Mouse (Mus musculus) neural tube, embryonic 11.5 days (tissue): ENCODE measurements at regions not wholly inside any gene's neighbourhood (a gene's known extent, or its start where the extent isn't known, plus 50 kb on each side); places are given as distances from the start of the nearest gene placed in this dataset.
A peak's percentile ranks its signal among the peaks of the same experiment; 100 is the strongest.

Source experiments
- ATAC-seq: fragments of 200-750 bp; cut with Nextera tagmentation; 2 replicates; pipeline ENCODE4 v1.8.0; 2017; ENCODE audit warnings: moderate number of reproducible peaks, mild to moderate bottlenecking, moderate TSS enrichment, moderate library complexity; ENCODE audit not compliant: insufficient read depth, low FRiP score, low TSS enrichment
- DNase-seq: peaks from one replicate; pipeline ENCODE4 v3.0.0-alpha.2; 2015; ENCODE audit warnings: low spot score
- H3K27ac ChIP-seq: fragments of 300-500 bp; sonication (generic); 2 replicates; pipeline ENCODE4 v1.5.1; 2014; ENCODE audit warnings: low read depth, mild to moderate bottlenecking, low read length
- H3K27me3 ChIP-seq: fragments of 300-500 bp; sonication (generic); 2 replicates; pipeline ENCODE4 v1.6.1; 2014; ENCODE audit warnings: mild to moderate bottlenecking, low read length, mixed read lengths; ENCODE audit not compliant: control insufficient read depth, insufficient read depth
- H3K36me3 ChIP-seq: fragments of 300-500 bp; sonication (generic); 2 replicates; pipeline ENCODE4 v1.6.1; 2014; ENCODE audit warnings: mild to moderate bottlenecking, low read length, moderate library complexity, mixed read lengths; ENCODE audit not compliant: control insufficient read depth, insufficient read depth
- H3K4me1 ChIP-seq: fragments of 300-500 bp; sonication (generic); 2 replicates; pipeline ENCODE4 v1.6.1; 2014; ENCODE audit warnings: low read length, mixed read lengths; ENCODE audit not compliant: control insufficient read depth, insufficient read depth
- H3K4me2 ChIP-seq: fragments of 300-500 bp; sonication (generic); 2 replicates; pipeline ENCODE4 v1.6.1; 2014; ENCODE audit warnings: low read depth, mild to moderate bottlenecking, moderate library complexity
- H3K4me3 ChIP-seq: fragments of 300-500 bp; sonication (generic); 2 replicates; pipeline ENCODE4 v1.5.1; 2014; ENCODE audit warnings: low read depth, low read length
- H3K9ac ChIP-seq: fragments of 300-500 bp; sonication (generic); 2 replicates; pipeline ENCODE4 v1.6.1; 2014; ENCODE audit warnings: mild to moderate bottlenecking, low read length
- H3K9me3 ChIP-seq: fragments of 300-500 bp; sonication (generic); 2 replicates; pipeline ENCODE4 v1.6.1; 2016; ENCODE audit warnings: low read length; ENCODE audit not compliant: control insufficient read depth
- WGBS: fragments of 180-500 bp; shearing (Covaris S2); extraction: QIAGEN DNeasy Blood & Tissue Kit; methylation state at CpG from one replicate; pipeline ENCODE4 v1.1.7; 2014; 5-methylcytosine and 5-hydroxymethylcytosine counted together

GRCm38 (mm10) chr11:17393832-17394231 is 136.5 kb downstream of the C1d start:
- Histone ChIP-seq H3K36me3 (no peaks in the 10 kb centered on the region), H3K9ac (no peak overlapping the region), H3K4me3 (no peak overlapping the region), H3K27ac (no peak overlapping the region), H3K4me1 (no peaks in the 10 kb centered on the region; the same call in 1 of the 2 replicates), H3K4me2 (no peak overlapping the region), H3K9me3 (no peaks in the 10 kb centered on the region), H3K27me3 (no peaks in the 10 kb centered on the region)
- 68% methylated on average over 6 of the region's 6 CpGs for WGBS
- DNase-seq (no peak), ATAC-seq (peak; percentile 45; the same call in 1 of the 2 replicates)

GRCm38 (mm10) chr11:17414531-17414930 is 157.2 kb downstream of the C1d start:
- ATAC-seq, result no peak

GRCm38 (mm10) chr11:17415144-17415543 is 157.8 kb downstream of the C1d start:
- H3K27ac ChIP-seq, result no peak overlapping the region
- no peaks in the 10 kb centered on the region for H3K9me3 ChIP-seq
- no peaks in the 10 kb centered on the region for H3K4me1 ChIP-seq
- DNase-seq (no peak), ATAC-seq (no peak)
- no peak overlapping the region for H3K4me2 ChIP-seq
- H3K9ac ChIP-seq, result no peak overlapping the region
- 59% methylated on average over 1 of the region's 1 CpGs for WGBS
- H3K27me3 ChIP-seq, result no peaks in the 10 kb centered on the region
- H3K36me3 ChIP-seq, result no peaks in the 10 kb centered on the region
- no peak overlapping the region for H3K4me3 ChIP-seq

More at GRCm38 (mm10) chr11:17414531-17414930, 157.2 kb downstream of the C1d start:
- H3K27me3 ChIP-seq, result no peaks in the 10 kb centered on the region
- no peak overlapping the region for H3K4me3 ChIP-seq
- no peak overlapping the region for H3K9ac ChIP-seq
- H3K36me3 ChIP-seq, result no peaks in the 10 kb centered on the region
- DNase-seq, result peak; percentile 18
- WGBS, result 18% methylated on average over 1 of the region's 1 CpGs
- H3K27ac ChIP-seq, result no peak overlapping the region
- H3K4me1 ChIP-seq, result no peaks in the 10 kb centered on the region
- H3K4me2 ChIP-seq, result no peak overlapping the region
- no peaks in the 10 kb centered on the region for H3K9me3 ChIP-seq

DNA sequence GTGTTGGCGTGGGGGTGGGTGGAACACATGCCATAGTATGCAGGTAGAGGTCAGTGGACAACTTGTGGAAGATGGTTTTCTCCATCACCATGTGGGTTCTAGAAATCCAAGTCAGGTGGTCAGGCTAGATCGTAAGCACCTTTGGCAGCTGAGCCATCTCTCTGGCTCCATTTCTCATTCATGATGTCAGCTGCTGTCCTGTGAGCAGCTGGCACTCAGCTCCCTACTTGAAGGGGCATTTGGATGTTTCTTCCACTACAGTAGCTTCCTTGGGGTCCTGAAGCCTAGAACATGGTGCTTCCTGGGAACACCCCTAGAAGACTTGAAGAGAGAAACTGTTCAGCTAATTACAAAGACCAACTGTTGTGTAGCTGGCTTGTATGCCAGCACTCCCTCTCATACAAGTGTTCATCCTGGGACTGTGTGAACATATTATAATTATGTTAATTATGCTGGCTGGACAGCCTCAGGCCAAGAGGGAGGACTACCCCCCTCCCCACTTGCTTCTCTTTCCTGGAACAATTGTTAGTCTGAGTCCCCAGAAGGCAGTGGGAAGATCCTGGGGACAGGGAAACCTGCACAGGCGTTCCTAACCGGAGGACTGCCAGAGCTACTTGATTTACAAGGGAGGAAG is 160.4 kb downstream of the C1d start:
- no peaks in the 10 kb centered on the region for H3K27me3 ChIP-seq
- H3K4me2 ChIP-seq, result no peak overlapping the region
- H3K4me3 ChIP-seq, result no peak overlapping the region
- H3K36me3 ChIP-seq, result no peaks in the 10 kb centered on the region
- H3K4me1 ChIP-seq, result no peaks in the 10 kb centered on the region
- 60% methylated on average over 4 of the region's 4 CpGs for WGBS
- H3K9me3 ChIP-seq, result no peaks in the 10 kb centered on the region
- DNase-seq (no peak), ATAC-seq (no peak)
- no peak overlapping the region for H3K27ac ChIP-seq
- H3K9ac ChIP-seq, result no peak overlapping the region

DNA sequence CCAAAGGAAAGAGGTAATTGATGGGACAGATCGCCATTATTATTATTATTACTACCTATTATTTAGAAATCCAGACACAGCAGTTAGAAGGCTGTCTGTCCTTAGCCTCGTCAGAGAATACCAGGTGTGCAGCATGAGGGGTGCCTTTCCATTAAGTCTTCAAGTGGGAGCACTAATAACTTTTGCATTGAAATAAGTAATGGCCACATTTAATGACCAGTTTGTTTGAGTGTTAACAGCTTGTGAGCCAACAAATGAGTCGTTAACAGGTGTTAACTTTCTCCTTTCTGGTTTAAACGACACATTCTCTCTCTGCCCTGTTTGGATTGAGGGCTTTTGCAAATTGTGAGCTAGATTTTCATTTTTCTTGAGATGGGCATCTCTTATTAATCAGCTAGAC is 184.8 kb downstream of the C1d start:
- ATAC-seq (no peak), DNase-seq (no peak)
- no peaks in the 10 kb centered on the region for H3K36me3 ChIP-seq
- H3K4me2 ChIP-seq, result no peak overlapping the region
- 39% methylated on average over 4 of the region's 4 CpGs for WGBS
- no peak overlapping the region for H3K9ac ChIP-seq
- H3K9me3 ChIP-seq, result no peaks in the 10 kb centered on the region
- no peak overlapping the region for H3K27ac ChIP-seq
- H3K4me1 ChIP-seq, result no peaks in the 10 kb centered on the region
- no peak overlapping the region for H3K4me3 ChIP-seq
- H3K27me3 ChIP-seq, result no peaks in the 10 kb centered on the region

DNA sequence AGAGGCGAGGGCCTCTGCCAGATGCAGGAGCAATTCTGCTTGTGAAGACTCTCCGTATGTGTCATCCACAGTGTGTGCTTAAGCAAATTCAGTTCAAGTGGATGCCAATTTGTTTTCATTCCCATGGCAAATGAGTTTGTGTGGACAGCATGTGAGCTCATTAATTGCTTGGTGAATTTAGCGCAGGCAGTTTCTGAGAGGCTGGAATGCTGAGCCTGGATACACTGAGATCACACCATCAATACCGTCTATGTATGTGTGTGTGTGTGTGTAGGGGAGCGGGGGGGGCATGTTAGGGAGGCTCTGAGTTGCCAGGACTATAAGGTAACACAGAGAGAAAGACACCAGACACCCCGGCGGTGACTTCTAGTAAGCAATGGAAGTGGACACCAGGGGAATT is 191.9 kb downstream of the C1d start:
- H3K27ac ChIP-seq, result no peak overlapping the region
- DNase-seq (no peak), ATAC-seq (no peak)
- WGBS, result 78% methylated on average over 7 of the region's 7 CpGs
- no peak overlapping the region for H3K9ac ChIP-seq
- H3K36me3 ChIP-seq, result no peaks in the 10 kb centered on the region
- no peak overlapping the region for H3K4me3 ChIP-seq
- H3K9me3 ChIP-seq, result no peaks in the 10 kb centered on the region
- no peak overlapping the region for H3K4me2 ChIP-seq
- H3K27me3 ChIP-seq, result no peaks in the 10 kb centered on the region
- no peaks in the 10 kb centered on the region for H3K4me1 ChIP-seq

DNA sequence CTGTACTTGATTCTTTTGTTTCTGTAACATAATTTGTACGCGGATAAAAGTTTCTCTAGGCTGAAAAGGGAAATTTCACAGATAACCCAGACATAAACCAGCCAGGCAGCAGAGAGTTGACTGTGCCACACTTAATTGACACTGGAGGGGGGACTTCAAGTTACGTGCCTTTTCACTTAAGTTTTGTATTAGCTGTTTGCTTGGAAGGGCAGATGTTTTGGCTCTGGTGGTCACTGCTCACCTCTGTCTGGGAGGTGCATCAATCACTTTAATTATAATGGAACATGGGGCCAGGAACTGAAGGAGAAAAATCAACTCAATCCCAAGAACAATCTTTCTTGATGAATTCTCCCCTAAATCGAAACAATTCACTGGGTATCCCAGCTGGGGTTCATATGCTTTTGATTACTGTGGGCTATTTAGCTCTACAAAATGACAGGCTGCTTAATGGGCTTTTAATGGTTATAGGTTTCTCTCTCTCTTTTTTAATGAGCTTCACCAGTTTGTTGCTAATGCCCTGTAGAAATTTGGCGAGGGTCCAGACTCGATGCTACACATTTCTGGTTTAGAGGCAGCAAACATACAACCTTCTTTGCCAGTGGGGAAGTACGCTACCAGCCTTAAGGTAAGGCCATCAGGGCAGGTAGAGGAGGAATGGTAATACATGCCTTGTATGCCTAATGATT is 193.1 kb downstream of the C1d start:
- H3K4me2 ChIP-seq, result no peak overlapping the region
- H3K36me3 ChIP-seq, result no peaks in the 10 kb centered on the region
- H3K4me3 ChIP-seq, result no peak overlapping the region
- no peak overlapping the region for H3K9ac ChIP-seq
- no peak overlapping the region for H3K27ac ChIP-seq
- no peaks in the 10 kb centered on the region for H3K9me3 ChIP-seq
- ATAC-seq, result no peak
- no peaks in the 10 kb centered on the region for H3K4me1 ChIP-seq
- no peaks in the 10 kb centered on the region for H3K27me3 ChIP-seq
- DNase-seq, result no peak
- 61% methylated on average over 7 of the region's 7 CpGs for WGBS

GRCm38 (mm10) chr11:17451451-17451850 is 194.1 kb downstream of the C1d start:
- H3K9me3 ChIP-seq, result no peaks in the 10 kb centered on the region
- H3K27ac ChIP-seq, result no peak overlapping the region
- H3K4me3 ChIP-seq, result no peak overlapping the region
- no peak for DNase-seq
- no peak overlapping the region for H3K9ac ChIP-seq
- WGBS, result 83% methylated on average over 2 of the region's 2 CpGs
- H3K36me3 ChIP-seq, result no peaks in the 10 kb centered on the region
- H3K27me3 ChIP-seq, result no peaks in the 10 kb centered on the region
- no peak overlapping the region for H3K4me2 ChIP-seq
- H3K4me1 ChIP-seq, result no peaks in the 10 kb centered on the region
- no peak for ATAC-seq

GRCm38 (mm10) chr11:17453530-17453929 is 196.2 kb downstream of the C1d start:
- no peaks in the 10 kb centered on the region for H3K36me3 ChIP-seq
- H3K4me3 ChIP-seq, result no peak overlapping the region
- no peaks in the 10 kb centered on the region for H3K27me3 ChIP-seq
- DNase-seq (no peak), ATAC-seq (no peak)
- no peak overlapping the region for H3K4me2 ChIP-seq
- whole genome bisulfite sequencing, result 54% methylated on average over 9 of the region's 9 CpGs
- H3K4me1 ChIP-seq, result no peaks in the 10 kb centered on the region
- H3K9me3 ChIP-seq, result no peaks in the 10 kb centered on the region
- no peak overlapping the region for H3K9ac ChIP-seq
- H3K27ac ChIP-seq, result no peak overlapping the region
